Mouse (Mus musculus) heart, adult 8-10 months (tissue): ENCODE results near the gene Slc50a1. TPM values are rescaled to one million over a fixed set of nuclear protein-coding genes. Genes with fewer than 3 reads are reported as not detected.

Source experiments
- DNase-seq: peaks from one replicate; pipeline ENCODE4 v3.0.0; 2022; ENCODE audit warnings: low spot score
- microRNA-seq: library from miRNA; unstranded; fragments of <30 nt; microRNA quantifications from one replicate; pipeline ENCODE4 v1.2.0, GENCODE M21; 2022
- total RNA-seq, 4 experiments: library from RNA; stranded (reverse); gene quantifications; 2 replicates each; pipeline ENCODE4 v1.2.4; 2022

The Slc50a1 gene
- total RNA-seq, 4 experiments from 2014 or later: 16.6 to 27.0 (median 21.0) TPM

DNA sequence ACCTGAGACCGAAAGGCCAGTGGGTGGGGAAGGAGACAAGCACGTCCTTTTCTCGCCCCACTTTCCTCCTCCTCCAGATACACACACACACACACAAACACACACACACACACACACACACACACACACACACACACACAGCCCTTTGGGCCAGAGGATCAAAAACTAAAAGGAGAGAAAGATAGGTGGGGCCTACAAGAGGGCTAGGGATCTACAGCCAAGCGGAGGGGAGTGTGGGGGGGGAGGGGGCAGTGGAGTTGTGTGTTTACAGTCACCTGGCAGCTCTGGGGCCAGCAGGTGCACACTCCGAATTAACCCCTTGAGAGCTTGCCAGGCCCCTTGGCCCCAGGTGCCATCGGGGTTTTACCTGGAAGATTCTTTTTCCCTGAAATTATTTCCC, 37.8 kb downstream of the Slc50a1 start:
- DNase-seq: no peak

DNA sequence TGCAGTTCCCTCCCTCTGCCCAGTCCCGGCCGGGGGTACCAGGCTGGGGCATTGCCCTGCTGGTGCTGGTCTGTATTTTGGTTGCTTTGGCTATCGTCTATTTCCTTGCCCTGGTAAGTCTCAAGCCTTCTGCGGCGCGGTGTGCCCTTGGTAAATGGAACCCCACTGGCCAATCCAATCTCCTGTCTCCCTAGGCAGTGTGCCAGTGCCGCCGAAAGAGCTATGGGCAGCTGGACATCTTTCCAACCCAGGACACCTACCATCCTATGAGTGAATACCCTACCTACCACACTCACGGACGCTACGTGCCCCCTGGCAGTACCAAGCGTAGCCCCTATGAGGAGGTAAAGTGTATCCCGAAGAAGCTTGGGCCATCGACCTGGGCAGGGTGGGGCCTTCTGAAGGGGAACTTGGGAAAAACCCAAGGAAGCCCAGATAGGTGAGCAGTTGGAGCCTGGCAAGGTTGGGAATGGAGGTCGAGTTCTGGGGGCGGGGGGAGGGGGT, 38.5 kb downstream of the Slc50a1 start:
- DNase-seq: no peak

DNA sequence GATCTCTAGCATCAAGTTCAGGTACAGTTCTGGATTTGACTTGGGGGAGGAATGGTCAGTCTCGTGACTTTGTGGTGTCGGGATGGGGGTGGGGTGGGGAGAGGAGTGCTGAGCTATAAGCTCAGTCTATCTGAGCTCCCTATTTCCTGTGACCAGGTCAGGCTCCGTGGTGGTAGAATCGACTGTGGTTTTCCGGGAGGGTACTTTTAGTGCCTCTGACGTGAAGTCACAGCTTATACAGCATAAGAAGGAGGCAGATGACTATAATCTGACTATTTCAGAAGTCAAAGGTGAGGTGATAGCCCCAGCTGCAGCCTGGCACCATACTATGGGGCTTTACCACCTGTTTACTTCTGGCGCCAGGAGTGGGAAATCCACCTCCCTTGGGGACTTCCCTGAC, 39.0 kb downstream of the Slc50a1 start:
- DNase-seq: no peak

DNA sequence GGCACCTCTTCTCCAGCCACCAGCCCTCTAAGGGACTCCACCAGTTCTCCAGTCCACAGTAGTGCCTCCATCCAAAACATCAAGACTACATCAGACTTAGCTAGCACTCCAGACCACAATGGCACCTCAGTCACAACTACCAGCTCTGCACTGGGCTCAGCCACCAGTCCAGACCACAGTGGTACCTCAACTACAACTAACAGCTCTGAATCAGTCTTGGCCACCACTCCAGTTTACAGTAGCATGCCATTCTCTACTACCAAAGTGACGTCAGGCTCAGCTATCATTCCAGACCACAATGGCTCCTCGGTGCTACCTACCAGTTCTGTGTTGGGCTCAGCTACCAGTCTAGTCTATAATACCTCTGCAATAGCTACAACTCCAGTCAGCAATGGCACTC, 39.8 kb downstream of the Slc50a1 start:
- DNase-seq: no peak

DNA sequence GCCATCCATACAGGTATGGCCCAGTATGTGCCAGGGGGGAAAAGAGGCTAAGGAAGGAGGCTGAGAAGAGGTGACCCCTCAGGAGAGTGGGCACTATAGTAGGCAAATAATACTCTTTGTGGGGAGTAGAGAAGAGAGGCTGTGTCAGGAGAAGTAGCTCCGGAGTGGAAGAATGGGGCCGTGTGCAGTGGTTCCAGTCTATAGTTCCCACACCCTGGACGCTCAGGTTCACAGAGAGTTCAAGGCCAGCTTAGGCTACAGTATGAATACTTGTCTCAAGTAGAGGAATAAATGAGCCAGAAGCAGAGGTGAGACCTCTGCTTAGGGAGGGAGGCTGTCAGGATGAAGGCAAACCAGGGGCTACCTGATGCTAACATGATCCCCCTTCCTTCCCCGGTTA, 41.1 kb downstream of the Slc50a1 start:
- no peak for DNase-seq

DNA sequence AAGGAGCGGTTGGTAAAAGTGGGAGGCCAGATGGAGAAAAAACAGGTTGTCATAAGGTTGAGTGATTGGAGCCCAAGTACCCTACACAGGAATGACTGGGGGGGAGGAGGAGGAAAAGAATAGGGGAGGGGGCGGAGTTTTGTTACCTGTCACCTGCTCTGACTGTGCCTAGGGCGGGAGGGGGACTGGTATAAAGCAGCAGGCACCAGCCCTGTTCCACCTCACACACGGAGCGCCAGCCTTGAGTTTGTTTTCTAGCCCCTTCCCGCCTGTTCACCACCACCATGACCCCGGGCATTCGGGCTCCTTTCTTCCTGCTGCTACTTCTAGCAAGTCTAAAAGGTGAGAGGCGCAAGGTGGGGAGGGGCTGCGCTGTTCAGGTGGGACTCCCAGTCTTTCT, 41.5 kb downstream of the Slc50a1 start, which contains the start of gene Muc1:
Muc1 (plus strand) TSS at position 222 of the 400 bp plus-strand sequence.
- no peak for DNase-seq

DNA sequence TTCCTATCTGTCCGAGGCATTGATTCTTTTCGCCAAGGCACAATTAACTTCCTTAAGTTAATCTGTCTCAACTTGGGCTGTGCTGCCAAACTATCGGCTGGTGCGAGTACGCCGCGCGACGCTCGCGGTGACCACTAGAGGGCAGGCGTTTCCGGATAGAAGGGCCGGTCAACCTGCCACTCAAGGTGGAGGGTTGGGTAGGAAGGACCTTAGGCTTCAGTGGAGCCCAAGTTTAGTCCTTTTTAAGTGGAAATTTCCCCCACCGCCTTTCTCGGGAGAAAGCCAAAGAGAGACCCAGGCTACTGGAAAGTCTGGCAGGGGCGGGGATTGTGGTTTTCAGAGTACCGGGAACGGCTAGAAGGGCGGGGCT, 42.2 kb downstream of the Slc50a1 start:
- DNase-seq: peak; percentile 89

DNA sequence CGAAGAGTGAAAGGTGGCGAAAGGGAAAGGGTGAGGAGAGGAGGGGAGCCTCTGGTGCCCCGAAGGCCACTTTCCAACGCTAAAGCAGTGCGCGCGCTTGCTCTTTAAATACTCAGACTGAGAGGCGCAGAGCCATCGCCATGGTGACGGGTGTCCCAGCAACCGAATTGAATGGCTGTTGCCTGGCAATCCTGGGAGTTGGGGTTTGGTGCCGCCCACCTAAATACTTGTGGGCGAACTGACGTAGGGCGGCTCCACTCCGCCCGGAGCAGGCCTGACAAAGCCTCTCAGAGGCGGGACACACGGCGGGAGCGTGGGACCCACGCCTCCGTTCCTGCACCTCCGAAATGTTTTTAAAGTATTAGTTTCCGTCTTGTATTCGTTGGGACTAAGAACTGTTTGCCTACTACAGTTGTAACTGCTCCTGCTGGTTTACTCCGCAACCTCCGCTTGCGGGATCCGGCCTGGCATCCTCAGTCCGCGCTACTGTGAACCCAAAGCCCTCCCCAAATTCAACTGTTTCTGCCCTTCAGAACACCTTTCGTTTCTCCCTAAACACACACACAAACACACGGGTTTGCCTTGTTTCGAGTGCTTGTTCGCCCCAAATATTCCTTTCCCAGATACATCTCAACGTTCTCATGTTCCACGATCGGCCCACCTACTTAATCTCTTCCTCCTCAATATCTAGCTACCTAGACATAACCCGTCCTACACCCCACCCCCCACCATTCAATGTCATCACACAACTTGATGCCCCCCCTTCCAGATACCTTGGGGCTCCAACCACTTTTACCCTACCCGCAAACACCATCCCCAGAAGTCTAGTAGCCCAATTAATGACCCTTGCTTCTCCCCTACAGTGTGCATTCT, 42.8 kb downstream of the Slc50a1 start:
- DNase-seq: peak; percentile 80

DNA sequence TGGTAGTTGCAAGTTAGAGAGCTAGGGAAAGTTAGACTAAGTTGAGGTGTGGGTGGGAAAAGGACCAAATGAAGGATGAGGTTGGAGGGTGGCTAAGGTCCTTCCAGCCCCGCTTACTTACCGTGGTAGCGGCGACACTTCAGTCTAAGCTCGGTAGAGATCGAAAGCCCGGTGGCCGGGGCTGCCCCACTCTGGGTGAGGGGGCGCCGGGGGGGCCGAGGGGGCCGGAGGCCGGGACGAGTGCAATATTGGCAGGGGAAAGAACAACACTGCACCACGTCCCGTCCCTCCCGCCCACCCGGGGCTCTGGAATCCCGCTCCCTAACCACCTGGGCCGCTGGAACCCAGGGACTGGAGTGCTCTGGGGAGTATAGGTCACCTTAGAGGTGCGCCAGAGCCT, 43.5 kb downstream of the Slc50a1 start, which contains the start of gene Mtx1:
Mtx1 (minus strand) TSS at position 189 of the 400 bp plus-strand sequence.
- no peak for DNase-seq

DNA sequence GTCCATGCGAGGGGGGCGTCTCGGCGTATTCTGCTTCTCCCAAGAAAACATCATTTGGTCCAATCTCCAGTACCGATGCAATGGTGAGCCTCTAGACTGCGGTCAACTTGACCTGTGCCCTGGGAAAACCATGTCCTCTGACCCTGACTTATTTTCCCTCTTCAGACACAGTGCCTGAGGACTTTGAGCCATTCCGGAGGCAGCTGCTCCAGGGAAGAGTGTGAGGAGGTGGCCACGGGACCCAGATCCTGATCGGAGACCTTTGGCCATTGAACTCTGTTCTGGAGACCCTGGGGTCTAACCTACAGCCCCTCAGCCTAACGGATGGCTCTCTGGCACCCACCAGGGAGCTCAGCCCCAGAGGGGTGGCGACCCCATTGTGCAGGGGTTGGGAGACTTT, 44.0 kb downstream of the Slc50a1 start:
- DNase-seq: no peak

DNA sequence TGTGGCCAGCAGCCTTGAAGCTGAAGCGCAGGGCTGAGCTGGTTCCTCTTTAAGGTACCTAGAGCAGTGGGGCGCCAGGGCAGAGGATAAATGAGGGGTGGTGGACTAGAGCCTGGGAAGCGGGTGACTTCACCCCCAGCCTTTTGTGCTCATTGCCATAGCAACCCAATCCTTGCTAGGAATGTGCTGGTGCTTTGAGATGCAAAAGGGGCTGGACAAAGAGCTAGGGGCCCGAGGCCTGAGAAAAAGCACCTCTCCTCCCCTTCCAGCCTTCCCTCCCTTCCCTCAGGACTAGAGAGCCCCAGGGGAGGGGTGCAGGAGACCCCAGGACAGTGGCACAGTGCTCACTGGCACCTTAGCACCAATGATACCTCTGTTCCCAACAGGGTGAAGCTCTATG, 44.5 kb downstream of the Slc50a1 start:
- DNase-seq: no peak

DNA sequence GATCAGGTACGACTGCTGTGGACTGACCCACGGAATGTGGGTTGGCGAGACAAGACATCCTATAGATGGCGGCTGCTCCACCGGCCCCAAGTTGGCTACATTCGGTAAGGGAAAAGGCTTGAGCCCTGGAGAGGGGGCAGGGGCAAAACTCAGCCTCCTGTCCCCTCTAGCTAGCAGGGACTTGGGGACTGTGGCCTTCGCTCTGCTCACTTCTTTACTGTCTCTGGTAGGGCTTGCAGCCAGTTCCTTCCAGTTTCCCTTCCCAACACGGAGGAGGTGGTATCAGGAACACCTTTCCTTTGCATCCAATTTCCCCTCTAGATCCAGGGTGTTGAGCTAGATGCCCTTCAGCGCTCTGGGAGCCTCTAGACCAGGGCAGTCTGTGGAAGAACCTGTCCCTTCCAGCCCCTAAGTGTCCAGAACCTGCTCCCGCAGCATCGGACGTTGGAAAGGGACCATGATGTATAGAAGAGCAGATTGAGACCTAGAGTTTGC, 45.0 kb downstream of the Slc50a1 start:
- DNase-seq: no peak

DNA sequence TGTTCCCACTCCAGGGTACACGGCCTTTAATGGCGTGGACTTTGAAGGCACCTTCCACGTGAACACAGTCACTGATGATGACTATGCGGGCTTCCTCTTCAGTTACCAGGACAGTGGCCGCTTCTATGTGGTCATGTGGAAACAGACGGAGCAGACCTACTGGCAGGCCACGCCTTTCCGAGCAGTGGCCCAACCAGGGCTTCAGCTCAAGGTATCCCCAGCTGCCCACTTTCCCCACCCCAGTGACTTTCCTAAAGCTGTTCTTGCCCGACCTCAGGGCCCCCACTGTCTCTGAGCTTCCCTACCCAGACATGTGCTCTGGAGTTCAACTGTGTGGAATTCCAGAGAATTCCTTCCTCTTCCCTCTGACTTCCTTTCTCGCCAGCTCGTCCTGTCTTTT, 45.6 kb downstream of the Slc50a1 start:
- DNase-seq: no peak

DNA sequence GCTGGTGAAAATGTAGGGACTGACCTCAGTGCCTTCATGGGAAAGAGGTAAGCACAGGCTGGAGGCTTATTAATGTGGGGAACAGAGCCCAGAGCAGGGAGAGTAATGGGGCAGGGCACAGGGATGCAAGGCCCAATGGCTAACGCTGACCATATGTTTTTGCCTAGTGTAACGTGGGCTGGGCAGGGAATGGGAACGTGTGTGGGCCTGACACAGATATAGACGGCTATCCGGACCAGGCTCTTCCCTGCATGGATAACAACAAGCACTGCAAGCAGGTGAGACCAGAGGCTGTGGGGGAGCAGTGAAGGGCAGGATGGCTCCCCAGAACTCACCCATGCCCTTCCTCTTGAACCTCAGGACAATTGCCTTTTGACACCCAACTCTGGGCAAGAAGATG, 49.2 kb downstream of the Slc50a1 start:
- DNase-seq: no peak

DNA sequence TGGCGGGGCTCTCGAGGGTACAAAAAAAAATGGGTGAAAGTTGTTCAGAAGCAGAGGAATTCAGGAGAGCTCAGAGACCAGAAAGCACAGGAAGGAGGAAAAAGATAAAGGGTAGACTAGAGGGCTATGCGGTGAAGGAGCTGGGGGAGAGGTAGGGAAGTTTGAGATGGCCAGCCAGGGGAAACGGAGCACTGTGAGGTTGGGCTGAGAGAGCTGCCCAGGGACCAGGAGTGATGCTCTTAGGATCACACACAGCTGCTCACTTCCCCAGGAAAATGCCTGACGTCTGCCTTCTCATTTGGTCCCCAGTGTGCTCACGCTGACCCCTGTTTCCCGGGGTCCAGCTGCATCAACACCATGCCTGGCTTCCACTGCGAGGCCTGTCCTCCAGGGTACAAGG, 50.8 kb downstream of the Slc50a1 start:
- DNase-seq: no peak

DNA sequence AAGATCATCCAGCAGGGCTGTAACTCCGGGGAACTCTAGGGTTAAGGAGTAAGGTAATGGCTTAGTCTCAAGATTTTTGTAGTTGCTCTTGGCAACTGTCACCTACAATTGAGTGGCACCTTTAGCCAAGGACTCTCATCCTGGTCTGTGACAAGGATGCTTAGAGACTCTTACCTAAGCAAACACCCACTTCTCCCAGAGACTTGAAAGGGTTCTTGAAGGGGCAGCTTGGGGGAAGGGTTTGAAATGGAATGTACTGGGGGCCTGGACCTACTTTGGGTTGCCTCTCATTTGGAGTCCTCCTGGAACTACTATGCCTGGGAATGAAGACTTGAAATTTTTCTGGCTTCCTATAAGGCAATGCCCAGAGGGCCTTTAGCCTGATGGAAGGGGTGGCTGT, 52.1 kb downstream of the Slc50a1 start:
- DNase-seq: no peak

Small RNA genes lying within 50 kb of the gene (microRNA-seq; reads per million reads assigned to microRNA genes)
- gene Mir92b: 36.4 reads per million, percentile 45 among the genes with 10 or more reads in this experiment

Other genes with a start within 250 kb of the Slc50a1 start
- 10 to 100 TPM; 24.4 to 29.1 (median 28.5) TPM for gene Rusc1, start 177.3 kb downstream of the Slc50a1 start, total RNA-seq
- not detected for gene Gm43738, start 169.5 kb downstream of the Slc50a1 start, total RNA-seq
- gene Fdps, start 168.6 kb downstream of the Slc50a1 start, total RNA-seq: 10 to 100 TPM; 20.8 to 23.2 (median 22.3) TPM
- not detected for gene Pklr, start 134.4 kb downstream of the Slc50a1 start, total RNA-seq
- gene Hcn3, start 110.4 kb downstream of the Slc50a1 start, total RNA-seq: under 1 TPM in 3 of 4 experiments, not detected in 1; 0.12 to 0.75 (median 0.72) TPM
- gene Clk2, start 105.8 kb downstream of the Slc50a1 start, total RNA-seq: 10 to 100 TPM; 14.6 to 19.3 (median 17.2) TPM
- gene Scamp3, start 93.1 kb downstream of the Slc50a1 start, total RNA-seq: 10 to 100 TPM; 49.4 to 57.8 (median 53.3) TPM
- 1 to 10 TPM; 2.6 to 4.8 (median 4.3) TPM for gene Fam189b, start 87.4 kb downstream of the Slc50a1 start, total RNA-seq
- 10 to 100 TPM; 17.0 to 19.8 (median 17.9) TPM for gene Gba, start 67.6 kb downstream of the Slc50a1 start, total RNA-seq
- gene Thbs3, start 55.4 kb downstream of the Slc50a1 start, total RNA-seq: 1 to 10 TPM; 3.2 to 9.8 (median 4.0) TPM
- gene Mtx1, start 43.5 kb downstream of the Slc50a1 start, total RNA-seq: 10 to 100 TPM; 56.4 to 63.5 (median 59.5) TPM
- gene Muc1, start 41.5 kb downstream of the Slc50a1 start, total RNA-seq: under 1 TPM in 3 of 4 experiments, not detected in 1; 0.13 to 0.63 (median 0.49) TPM
- 100 to 1,000 TPM in 1 of 4 experiments, 10 to 100 TPM in 3; 87.0 to 108 (median 89.4) TPM for gene Krtcap2, start 24.6 kb downstream of the Slc50a1 start, total RNA-seq
- gene Trim46, start 24.3 kb downstream of the Slc50a1 start, total RNA-seq: under 1 TPM; 0.34 to 0.87 (median 0.83) TPM
- gene Dpm3, start 11.2 kb downstream of the Slc50a1 start, total RNA-seq: 10 to 100 TPM; 49.1 to 65.7 (median 53.6) TPM
- 10 to 100 TPM; 28.2 to 36.1 (median 32.6) TPM for gene Efna1, start 10.6 kb upstream of the Slc50a1 start, total RNA-seq
- gene Efna3, start 52.4 kb upstream of the Slc50a1 start, total RNA-seq: under 1 TPM in 1 of 4 experiments, not detected in 3; 0.11 TPM
- under 1 TPM in 3 of 4 experiments, not detected in 1; 0.19 to 0.34 (median 0.27) TPM for gene Efna4, start 67.5 kb upstream of the Slc50a1 start, total RNA-seq
- 10 to 100 TPM; 43.3 to 52.5 (median 48.6) TPM for gene Adam15, start 79.4 kb upstream of the Slc50a1 start, total RNA-seq
- gene Dcst2, start 91.4 kb upstream of the Slc50a1 start, total RNA-seq: not detected
- not detected for gene Dcst1, start 94.7 kb upstream of the Slc50a1 start, total RNA-seq
- gene Zbtb7b, start 124.2 kb upstream of the Slc50a1 start, total RNA-seq: 10 to 100 TPM; 19.6 to 23.2 (median 22.9) TPM
- gene Lenep, start 132.2 kb upstream of the Slc50a1 start, total RNA-seq: 1 to 10 TPM in 2 of 4 experiments, under 1 TPM in 1, not detected in 1; 0.75 to 1.5 (median 1.2) TPM
- gene Flad1, start 141.3 kb upstream of the Slc50a1 start, total RNA-seq: 10 to 100 TPM; 55.5 to 71.8 (median 67.9) TPM
- gene Cks1b, start 147.8 kb upstream of the Slc50a1 start, total RNA-seq: 1 to 10 TPM; 3.8 to 5.4 (median 4.2) TPM
- gene Shc1, start 147.9 kb upstream of the Slc50a1 start, total RNA-seq: 10 to 100 TPM; 33.3 to 37.7 (median 36.5) TPM
- gene Pygo2, start 159.6 kb upstream of the Slc50a1 start, total RNA-seq: 10 to 100 TPM; 13.3 to 17.9 (median 14.9) TPM
- 10 to 100 TPM; 67.8 to 74.7 (median 71.2) TPM for gene Pbxip1, start 166.1 kb upstream of the Slc50a1 start, total RNA-seq
- 1 to 10 TPM; 5.5 to 8.6 (median 7.5) TPM for gene Pmvk, start 184.0 kb upstream of the Slc50a1 start, total RNA-seq
- gene Kcnn3, start 249.6 kb upstream of the Slc50a1 start, total RNA-seq: 1 to 10 TPM; 2.1 to 3.4 (median 2.4) TPM